Mouse (Mus musculus): ENCODE results near the gene Tox2. TPM values are rescaled to one million over a fixed set of nuclear protein-coding genes. Genes with fewer than 3 reads are reported as not detected.

Gene Tox2
- total RNA-seq, 1 experiment: 0.36 TPM

DNA sequence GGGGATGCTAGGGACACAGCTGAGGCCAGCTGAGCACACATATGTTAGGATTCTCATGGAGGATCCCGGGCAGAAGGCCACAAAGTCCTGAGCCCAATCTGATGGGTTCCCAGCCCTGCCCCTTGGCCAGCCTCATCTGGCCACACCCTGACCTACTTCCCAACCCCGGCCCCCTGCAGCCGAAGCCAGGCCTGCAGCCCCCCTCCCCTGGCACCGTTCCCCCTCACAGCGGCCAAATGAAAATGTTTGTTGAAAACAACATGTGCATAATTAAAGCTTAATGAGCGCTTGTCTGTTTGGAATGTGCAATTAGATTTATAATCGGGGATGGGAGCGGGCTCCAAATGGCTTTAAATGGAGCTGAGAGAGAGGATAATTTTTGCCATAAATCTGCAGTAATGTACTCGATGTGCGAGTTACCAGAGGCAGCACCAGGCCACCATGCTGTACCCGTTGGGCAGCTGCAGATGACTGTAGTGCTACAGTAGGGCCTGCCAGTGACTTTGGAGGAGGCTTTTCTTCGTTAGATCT lies 35.1 kb downstream of the Tox2 start:
- no peak overlapping the region for H3K4me3 ChIP-seq (ENCODE audit: insufficient read depth in 1 of 2, low read depth in 1 of 2, low read length in 2 of 2, poor library complexity in 1 of 2, severe bottlenecking in 1 of 2)
- no peaks in the 10 kb centered on the region for H3K4me1 ChIP-seq (ENCODE audit: control insufficient read depth in 2 of 2, insufficient read depth in 2 of 2, low read length in 2 of 2, poor library complexity in 1 of 2)
- in situ Hi-C loops (cut with MboI; ENCODE audit: low sequenced_read_pairs in 2 of 2, unreplicated experiment in 2 of 2): no loop called here
- no peaks in the 10 kb centered on the region for H3K36me3 ChIP-seq (ENCODE audit: control insufficient read depth, insufficient read depth, low read length, poor library complexity, severe bottlenecking)
- no peak overlapping the region for H3K9ac ChIP-seq (ENCODE audit: insufficient read depth, low read depth, low read length, poor library complexity, severe bottlenecking)
- TF ChIP-seq MAFK (IDR thresholded peaks at IDR 0.05; ENCODE audit: insufficient read depth, low read depth, low read length) (no peak), ZC3H11A (IDR thresholded peaks at IDR 0.05; ENCODE audit: borderline replicate concordance, low read depth, low read length) (no peak), HCFC1 (IDR thresholded peaks at IDR 0.05; ENCODE audit: borderline replicate concordance, insufficient read depth, low read length) (no peak), ZNF384 (IDR thresholded peaks at IDR 0.05; ENCODE audit: low read depth, low read length) (no peak), CHD2 (IDR thresholded peaks at IDR 0.05; ENCODE audit: low read depth, low read length) (no peak)
- no peak for DNase-seq (ENCODE audit: low read depth, low spot score)
- H3K27ac ChIP-seq (ENCODE audit: insufficient read depth, low read depth, low read length, poor library complexity, severe bottlenecking): no peak overlapping the region
- H3K9me3 ChIP-seq (ENCODE audit: control insufficient read depth, insufficient read depth, low read depth, low read length): no peaks in the 10 kb centered on the region

DNA sequence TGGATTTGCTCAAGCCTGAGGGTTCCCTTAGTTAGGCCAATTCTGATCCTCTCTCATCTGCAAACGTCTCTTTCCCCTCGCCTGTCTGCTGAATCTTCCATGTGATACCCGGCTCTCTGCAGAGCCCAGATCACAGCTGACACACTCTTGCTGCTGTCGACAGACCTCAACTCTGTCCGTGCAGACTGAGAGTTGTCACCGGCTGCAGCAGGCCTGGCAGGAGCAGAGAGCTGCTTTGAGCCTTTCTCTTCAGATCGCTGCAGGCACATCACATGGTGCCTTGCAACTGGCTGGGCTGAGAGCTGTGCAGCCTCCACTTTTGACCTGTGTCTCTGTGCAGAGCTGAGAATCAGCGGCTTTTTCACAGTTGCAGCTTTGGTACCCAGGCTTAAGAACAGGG lies 37.0 kb downstream of the Tox2 start:
- Histone ChIP-seq H3K9me3 (ENCODE audit: control insufficient read depth, insufficient read depth, low read depth, low read length) (no peaks in the 10 kb centered on the region), H3K9ac (ENCODE audit: insufficient read depth, low read depth, low read length, poor library complexity, severe bottlenecking) (no peak overlapping the region), H3K27ac (ENCODE audit: insufficient read depth, low read depth, low read length, poor library complexity, severe bottlenecking) (no peak overlapping the region), H3K4me1 (ENCODE audit: control insufficient read depth in 2 of 2, insufficient read depth in 2 of 2, low read length in 2 of 2, poor library complexity in 1 of 2) (no peaks in the 10 kb centered on the region), H3K4me3 (ENCODE audit: insufficient read depth in 1 of 2, low read depth in 1 of 2, low read length in 2 of 2, poor library complexity in 1 of 2, severe bottlenecking in 1 of 2) (no peak overlapping the region), H3K36me3 (ENCODE audit: control insufficient read depth, insufficient read depth, low read length, poor library complexity, severe bottlenecking) (no peaks in the 10 kb centered on the region)
- no peak for TF ChIP-seq HCFC1 (IDR thresholded peaks at IDR 0.05; ENCODE audit: borderline replicate concordance, insufficient read depth, low read length)
- TF ChIP-seq CHD2 (IDR thresholded peaks at IDR 0.05; ENCODE audit: low read depth, low read length): no peak
- no peak for TF ChIP-seq ZNF384 (IDR thresholded peaks at IDR 0.05; ENCODE audit: low read depth, low read length)
- TF ChIP-seq ZC3H11A (IDR thresholded peaks at IDR 0.05; ENCODE audit: borderline replicate concordance, low read depth, low read length): no peak
- no peak for TF ChIP-seq MAFK (IDR thresholded peaks at IDR 0.05; ENCODE audit: insufficient read depth, low read depth, low read length)
- no peak for DNase-seq (ENCODE audit: low read depth, low spot score)
- in situ Hi-C loops (cut with MboI; ENCODE audit: low sequenced_read_pairs in 2 of 2, unreplicated experiment in 2 of 2): no loop called here

DNA sequence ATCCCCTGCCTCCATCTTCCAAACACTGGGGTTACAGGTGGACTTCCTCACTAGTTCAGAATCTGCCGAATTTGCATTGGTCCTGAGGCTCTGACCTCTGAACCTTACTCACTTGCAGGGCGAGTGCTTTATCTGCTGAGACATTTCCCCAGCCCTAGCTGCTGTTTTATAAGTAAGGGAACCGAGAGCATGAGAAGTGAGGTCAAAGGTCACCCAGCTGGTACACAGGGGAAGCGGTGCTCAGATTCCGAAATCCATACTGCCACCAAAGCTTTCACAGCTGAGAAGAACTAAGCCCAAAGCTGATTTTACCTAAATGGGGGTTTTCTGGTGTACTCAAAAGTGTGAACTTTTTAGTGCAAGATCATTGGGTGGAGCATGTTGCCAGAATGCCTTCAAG lies 38.9 kb downstream of the Tox2 start:
- no peak for DNase-seq (ENCODE audit: low read depth, low spot score)
- TF ChIP-seq HCFC1 (IDR thresholded peaks at IDR 0.05; ENCODE audit: borderline replicate concordance, insufficient read depth, low read length) (no peak), CHD2 (IDR thresholded peaks at IDR 0.05; ENCODE audit: low read depth, low read length) (no peak), ZC3H11A (IDR thresholded peaks at IDR 0.05; ENCODE audit: borderline replicate concordance, low read depth, low read length) (no peak), MAFK (IDR thresholded peaks at IDR 0.05; ENCODE audit: insufficient read depth, low read depth, low read length) (no peak), ZNF384 (IDR thresholded peaks at IDR 0.05; ENCODE audit: low read depth, low read length) (no peak)
- in situ Hi-C loops (cut with MboI; ENCODE audit: low sequenced_read_pairs in 2 of 2, unreplicated experiment in 2 of 2): no loop called here
- Histone ChIP-seq H3K4me3 (ENCODE audit: insufficient read depth in 1 of 2, low read depth in 1 of 2, low read length in 2 of 2, poor library complexity in 1 of 2, severe bottlenecking in 1 of 2) (no peak overlapping the region), H3K9ac (ENCODE audit: insufficient read depth, low read depth, low read length, poor library complexity, severe bottlenecking) (no peak overlapping the region), H3K36me3 (ENCODE audit: control insufficient read depth, insufficient read depth, low read length, poor library complexity, severe bottlenecking) (no peaks in the 10 kb centered on the region), H3K4me1 (ENCODE audit: control insufficient read depth in 2 of 2, insufficient read depth in 2 of 2, low read length in 2 of 2, poor library complexity in 1 of 2) (no peaks in the 10 kb centered on the region), H3K9me3 (ENCODE audit: control insufficient read depth, insufficient read depth, low read depth, low read length) (no peaks in the 10 kb centered on the region), H3K27ac (ENCODE audit: insufficient read depth, low read depth, low read length, poor library complexity, severe bottlenecking) (no peak overlapping the region)

DNA sequence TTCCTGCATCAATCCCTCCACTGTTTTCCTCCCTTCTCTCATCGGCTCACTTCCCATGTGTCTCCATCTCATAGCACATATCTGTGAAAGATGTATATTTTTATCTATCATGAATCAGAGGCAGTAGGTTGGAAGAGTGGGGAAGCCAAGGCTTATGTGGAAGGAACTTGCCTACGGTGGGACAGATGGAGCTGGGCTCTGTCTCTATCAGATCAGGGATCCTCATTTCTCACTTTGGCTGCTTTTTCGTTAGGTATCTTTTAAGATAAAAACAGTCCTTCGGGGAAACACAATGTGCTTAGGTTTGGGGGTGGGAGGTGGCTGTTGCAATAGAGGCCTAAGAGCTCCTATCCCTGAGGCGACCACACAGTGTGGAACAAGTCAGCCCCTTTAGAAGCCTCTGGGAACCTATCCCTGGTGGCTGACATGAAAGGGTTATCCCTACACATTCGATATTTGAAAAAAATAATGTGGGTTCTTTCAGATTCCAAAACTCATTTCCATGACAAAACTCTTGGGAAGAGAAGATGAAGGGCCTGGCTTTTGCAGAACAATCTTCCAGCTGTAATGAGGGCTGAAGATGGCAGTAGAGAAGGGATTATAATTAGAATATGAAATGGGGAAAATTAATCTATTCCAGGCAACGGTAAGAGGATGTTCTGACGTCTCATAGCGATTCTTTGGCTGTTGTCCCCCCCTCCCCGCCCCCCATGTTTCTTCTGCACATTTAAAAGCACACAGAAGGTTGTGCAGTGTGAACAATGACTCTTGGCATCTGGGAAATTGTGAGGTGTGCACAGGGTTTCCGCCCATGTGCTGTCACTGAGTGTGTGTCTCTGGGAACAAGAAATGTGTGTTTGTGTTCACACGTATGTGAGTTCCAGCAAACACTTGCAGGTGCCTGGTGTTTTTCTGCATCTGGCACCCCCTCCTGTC lies 41.3 kb downstream of the Tox2 start:
- H3K9me3 ChIP-seq (ENCODE audit: control insufficient read depth, insufficient read depth, low read depth, low read length): no peaks in the 10 kb centered on the region
- TF ChIP-seq ZC3H11A (IDR thresholded peaks at IDR 0.05; ENCODE audit: borderline replicate concordance, low read depth, low read length) (no peak), MAFK (IDR thresholded peaks at IDR 0.05; ENCODE audit: insufficient read depth, low read depth, low read length) (no peak), HCFC1 (IDR thresholded peaks at IDR 0.05; ENCODE audit: borderline replicate concordance, insufficient read depth, low read length) (no peak), ZNF384 (IDR thresholded peaks at IDR 0.05; ENCODE audit: low read depth, low read length) (no peak), CHD2 (IDR thresholded peaks at IDR 0.05; ENCODE audit: low read depth, low read length) (no peak)
- H3K36me3 ChIP-seq (ENCODE audit: control insufficient read depth, insufficient read depth, low read length, poor library complexity, severe bottlenecking): no peaks in the 10 kb centered on the region
- H3K9ac ChIP-seq (ENCODE audit: insufficient read depth, low read depth, low read length, poor library complexity, severe bottlenecking): no peak overlapping the region
- DNase-seq (ENCODE audit: low read depth, low spot score): no peak
- in situ Hi-C loops (cut with MboI; ENCODE audit: low sequenced_read_pairs in 2 of 2, unreplicated experiment in 2 of 2): no loop called here
- H3K27ac ChIP-seq (ENCODE audit: insufficient read depth, low read depth, low read length, poor library complexity, severe bottlenecking): no peak overlapping the region
- H3K4me3 ChIP-seq (ENCODE audit: insufficient read depth in 1 of 2, low read depth in 1 of 2, low read length in 2 of 2, poor library complexity in 1 of 2, severe bottlenecking in 1 of 2): no peak overlapping the region
- no peaks in the 10 kb centered on the region for H3K4me1 ChIP-seq (ENCODE audit: control insufficient read depth in 2 of 2, insufficient read depth in 2 of 2, low read length in 2 of 2, poor library complexity in 1 of 2)

All from ES-E14 (cell line).